Mouse (Mus musculus) bone marrow, adult 2 months (tissue): Measurements from ENCODE around the gene Zfp790. TPM values are rescaled to one million over a fixed set of nuclear protein-coding genes. Genes with fewer than 3 reads are reported as not detected.
A peak's percentile ranks its signal among the peaks of the same experiment; 100 is the strongest.
"Not testable (repeated sequence)": the region's sequence is repeated elsewhere in the genome, so short reads cannot be mapped to it uniquely, and the experiment has no call there.

Experiments used
- H3K27ac ChIP-seq: fragments of 200-500 bp; 2 replicates; pipeline ENCODE4 v1.5.1; 2012; ENCODE audit warnings: low read depth, mild to moderate bottlenecking, control low read depth, inconsistent platforms, low read length; ENCODE audit not compliant: control insufficient read depth, poor library complexity, insufficient read depth
- H3K4me1 ChIP-seq: fragments of 200-500 bp; 2 replicates; pipeline ENCODE4 v1.6.1; 2011; ENCODE audit warnings: low read length; ENCODE audit not compliant: control insufficient read depth, insufficient read depth
- H3K4me3 ChIP-seq: fragments of 200-500 bp; replicated peaks from 2 replicates; pipeline ENCODE3; 2011; ENCODE audit warnings: mild to moderate bottlenecking, low read depth, low read length, control low read depth; ENCODE audit not compliant: control insufficient read depth
- CTCF ChIP-seq: fragments of 200-500 bp; IDR thresholded peaks from 2 replicates; pipeline ENCODE4 v1.5.1; 2011; ENCODE audit warnings: low read length, control low read depth; ENCODE audit not compliant: control insufficient read depth, insufficient read depth
- POLR2A ChIP-seq: fragments of 200-500 bp; IDR thresholded peaks from 2 replicates; pipeline ENCODE4 v1.6.1; 2011; ENCODE audit warnings: low read depth, mild to moderate bottlenecking, control low read depth, low read length, borderline replicate concordance; ENCODE audit not compliant: control insufficient read depth
- WGBS: fragments of 180-500 bp; shearing (Covaris S2); methylation state at CpG from one replicate; pipeline ENCODE4 v1.1.7; 2018; 5-methylcytosine and 5-hydroxymethylcytosine counted together
- polyA plus RNA-seq: library from polyadenylated mRNA; stranded (reverse); fragments of >200 nt; gene quantifications from 2 replicates; pipeline ENCODE4 v1.2.4, GENCODE M21; 2011; ENCODE audit warnings: low replicate concordance; ENCODE audit not compliant: missing spikeins, insufficient read depth, insufficient read length

The Zfp790 gene
- polyA plus RNA-seq, 1 experiment = 3.8 TPM

GRCm38 (mm10) chr7:29859532-29860517 lies 43.9 kb downstream of the Zfp790 start, which contains the start of gene Zfp420:
Zfp420 (plus strand) TSS chr7:29859979.
- TF ChIP-seq POLR2A (peak; percentile 47; the same call in 1 of the 2 replicates), CTCF (peak; percentile 13; the same call in 1 of the 2 replicates)
- 3% methylated on average over 32 of the region's 32 CpGs for WGBS
- Histone ChIP-seq H3K4me1 (no peaks in the 10 kb centered on the region), H3K4me3 (peak within 1 kb of the TSS; percentile 93), H3K27ac (no peak within 1 kb of the TSS)

- Histone ChIP-seq H3K4me3 (no peak overlapping the region), H3K27ac (no peak overlapping the region), H3K4me1 (no peaks in the 10 kb centered on the region)
- 84% methylated on average over 7 of the region's 7 CpGs for WGBS
- TF ChIP-seq POLR2A (no peak), CTCF (peak; percentile 23; the same call in 1 of the 2 replicates)
These were observed 45.7 kb downstream of the Zfp790 start for GRCm38 (mm10) chr7:29861660-29862059.

GRCm38 (mm10) chr7:29874256-29874655 lies 58.3 kb downstream of the Zfp790 start:
- H3K4me1 ChIP-seq = no peaks in the 10 kb centered on the region
- no peak for TF ChIP-seq POLR2A
- TF ChIP-seq CTCF = no peak
- WGBS = 87% methylated on average over 10 of the region's 10 CpGs
- no peak overlapping the region for H3K27ac ChIP-seq
- H3K4me3 ChIP-seq = no peak overlapping the region

GRCm38 (mm10) chr7:29877561-29877960 lies 61.6 kb downstream of the Zfp790 start:
- not testable (repeated sequence) for H3K4me1 ChIP-seq, H3K27ac ChIP-seq, H3K4me3 ChIP-seq
- WGBS = 86% methylated on average over 9 of the region's 9 CpGs

GRCm38 (mm10) chr7:29880056-29880455 lies 64.1 kb downstream of the Zfp790 start:
- Histone ChIP-seq H3K27ac (no peak overlapping the region), H3K4me3 (no peak overlapping the region), H3K4me1 (no peaks in the 10 kb centered on the region)
- TF ChIP-seq POLR2A (no peak), CTCF (no peak)
- 77% methylated on average over 7 of the region's 7 CpGs for WGBS

Other genes starting within 250 kb of the Zfp790 start
- not detected in 2 replicates for gene Catsperg2, start 89.1 kb upstream of the Zfp790 start, polyA plus RNA-seq
- gene Zfp84, start 47.6 kb upstream of the Zfp790 start, polyA plus RNA-seq = 2.0 and 3.3 TPM in 2 replicates
- gene Zfp30, start 32.1 kb upstream of the Zfp790 start, polyA plus RNA-seq = 0.57 TPM in 2 replicates
- gene Zfp940, start 37.6 kb downstream of the Zfp790 start, polyA plus RNA-seq = 0.34 and 6.7 TPM in 2 replicates
- 0.79 and 5.3 TPM in 2 replicates for gene Zfp420, start 43.9 kb downstream of the Zfp790 start, polyA plus RNA-seq
- gene Zfp27, start 90.5 kb downstream of the Zfp790 start, polyA plus RNA-seq = 0.97 and 3.4 TPM in 2 replicates
- 1.6 and 3.9 TPM in 2 replicates for gene Zfp383, start 92.1 kb downstream of the Zfp790 start, polyA plus RNA-seq
- gene Zfp74, start 138.0 kb downstream of the Zfp790 start, polyA plus RNA-seq = 1.2 and 3.2 TPM in 2 replicates
- 2.6 and 11.8 TPM in 2 replicates for gene Zfp568, start 167.8 kb downstream of the Zfp790 start, polyA plus RNA-seq
- gene Zfp14, start 235.3 kb downstream of the Zfp790 start, polyA plus RNA-seq = 0.52 and 0.66 TPM in 2 replicates